Mouse (Mus musculus) heart, adult 2 months (tissue): ENCODE data around the gene Fbxl13.

ENCODE experiments used
- CTCF ChIP-seq: fragments of 200-600 bp; IDR thresholded peaks from 2 replicates; pipeline ENCODE4 v1.8.1; 2022; ENCODE audit warnings: antibody characterized with exemption, mild to moderate bottlenecking, moderate library complexity
- EP300 ChIP-seq: fragments of 200-500 bp; IDR thresholded peaks from 2 replicates; pipeline ENCODE4 v1.6.1; 2011; ENCODE audit warnings: low read depth, low read length, control low read depth; ENCODE audit not compliant: insufficient read depth
- POLR2A ChIP-seq: fragments of 200-500 bp; IDR thresholded peaks from 2 replicates; pipeline ENCODE4 v1.6.1; 2011; ENCODE audit warnings: mild to moderate bottlenecking, low read depth, low read length, control low read depth; ENCODE audit not compliant: insufficient read depth

- TF ChIP-seq POLR2A (no peak), CTCF (no peak), EP300 (no peak)
Observed at GRCm38 (mm10) chr5:21486798-21487197, 158.6 kb downstream of the Fbxl13 start.
